Mouse (Mus musculus) right cerebral cortex, postnatal 4 days (tissue): ENCODE results near the gene Trim62.

Source experiments
- DNase-seq: peaks from one replicate; pipeline ENCODE4 v3.0.0-alpha.2; 2022

The Trim62 gene

GRCm38 (mm10) chr4:128887026-128887425 lies 3.6 kb downstream of the Trim62 start:
- DNase-seq = no peak

GRCm38 (mm10) chr4:128887641-128888091 lies 4.3 kb downstream of the Trim62 start:
- DNase-seq = no peak

GRCm38 (mm10) chr4:128888436-128888990 lies 5.1 kb downstream of the Trim62 start:
- no peak for DNase-seq

GRCm38 (mm10) chr4:128889752-128890630 lies 6.6 kb downstream of the Trim62 start:
- no peak for DNase-seq

- peak; percentile 54 for DNase-seq
These were observed 7.8 kb downstream of the Trim62 start for GRCm38 (mm10) chr4:128891157-128891556.

- DNase-seq = no peak
These were observed 8.4 kb downstream of the Trim62 start for GRCm38 (mm10) chr4:128891746-128892145.

- no peak for DNase-seq
These were observed 8.8 kb downstream of the Trim62 start for GRCm38 (mm10) chr4:128892188-128892587.

- no peak for DNase-seq
These were observed 10.7 kb downstream of the Trim62 start for GRCm38 (mm10) chr4:128894112-128894511.

GRCm38 (mm10) chr4:128895841-128896240 lies 12.5 kb downstream of the Trim62 start:
- DNase-seq = no peak

- no peak for DNase-seq
These were observed 13.3 kb downstream of the Trim62 start for GRCm38 (mm10) chr4:128896667-128897066.

GRCm38 (mm10) chr4:128897911-128898421 lies 14.6 kb downstream of the Trim62 start:
- DNase-seq = no peak

- peak; percentile 93 for DNase-seq
These were observed 16.0 kb downstream of the Trim62 start for GRCm38 (mm10) chr4:128899332-128899731.

GRCm38 (mm10) chr4:128900484-128900883 lies 17.1 kb downstream of the Trim62 start:
- no peak for DNase-seq

- no peak for DNase-seq
These were observed 19.0 kb downstream of the Trim62 start for GRCm38 (mm10) chr4:128902390-128902789.

- DNase-seq = no peak
These were observed 20.8 kb downstream of the Trim62 start for GRCm38 (mm10) chr4:128904035-128904800.

- no peak for DNase-seq
These were observed 21.9 kb downstream of the Trim62 start for GRCm38 (mm10) chr4:128905251-128905650.

- no peak for DNase-seq
These were observed 23.4 kb downstream of the Trim62 start for GRCm38 (mm10) chr4:128906757-128907156.

GRCm38 (mm10) chr4:128907238-128907968 lies 24.0 kb downstream of the Trim62 start:
- DNase-seq = no peak

GRCm38 (mm10) chr4:128908586-128909377 lies 25.4 kb downstream of the Trim62 start:
- DNase-seq = peak; percentile 45

- no peak for DNase-seq
These were observed 26.0 kb downstream of the Trim62 start for GRCm38 (mm10) chr4:128909378-128909831.

- DNase-seq = no peak
These were observed 27.1 kb downstream of the Trim62 start for GRCm38 (mm10) chr4:128910276-128911063.
